Mouse (Mus musculus) macrophage (primary cell): Measurements from ENCODE around the gene Tmem144. TPM values are rescaled to one million over a fixed set of nuclear protein-coding genes. Genes with fewer than 3 reads are reported as not detected.
"Not testable (repeated sequence)": the region's sequence is repeated elsewhere in the genome, so short reads cannot be mapped to it uniquely, and the experiment has no call there.

Experiments used
- H3K27ac ChIP-seq: fragments of 350-480 bp; formaldehyde crosslinking; 2 replicates; pipeline ENCODE4 v1.9.0; 2021
- H3K36me3 ChIP-seq: fragments of 350-480 bp; formaldehyde crosslinking; 2 replicates; pipeline ENCODE4 v1.9.0; 2021; ENCODE audit errors: inconsistent target
- H3K4me3 ChIP-seq: fragments of 350-480 bp; formaldehyde crosslinking; 2 replicates; pipeline ENCODE4 v1.9.0; 2021; ENCODE audit errors: inconsistent target
- H3K79me2 ChIP-seq: fragments of 350-480 bp; formaldehyde crosslinking; 2 replicates; pipeline ENCODE4 v1.9.0; 2021; ENCODE audit errors: inconsistent target
- WGBS: methylation state at CpG from one replicate; pipeline ENCODE4 v1.1.7; 2026; ENCODE audit warnings: inconsistent platforms; ENCODE audit not compliant: missing documents; 5-methylcytosine and 5-hydroxymethylcytosine counted together
- polyA plus RNA-seq: library from polyadenylated mRNA; stranded (reverse); fragments of 250-400 nt; gene quantifications from 3 replicates; pipeline ENCODE4 v1.2.4, GENCODE M21; 2018; ENCODE audit warnings: inconsistent platforms

Gene Tmem144
- polyA plus RNA-seq, 1 experiment from 2014 or later = 15.2 TPM

DNA sequence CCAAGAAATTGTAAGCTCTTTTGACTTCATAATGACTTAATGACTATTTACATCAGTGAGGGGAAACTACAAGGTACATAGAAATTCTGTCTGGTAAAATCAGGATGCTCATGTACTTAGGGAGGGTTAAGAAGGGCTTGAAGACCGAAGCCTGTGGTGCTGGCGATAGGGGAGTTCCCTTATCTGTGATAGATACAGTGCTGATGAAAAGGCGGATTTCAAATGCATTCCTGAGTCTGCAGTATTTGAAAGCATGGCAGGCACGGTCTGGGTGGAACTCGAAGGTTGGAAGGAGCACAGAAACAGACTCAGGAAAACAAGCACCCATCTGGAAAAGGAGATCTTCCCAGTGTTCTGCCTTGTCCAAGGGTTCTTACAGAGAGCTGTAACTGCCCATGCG, 42.0 kb downstream of the Tmem144 start:
- 88% methylated on average over 5 of the region's 6 CpGs for WGBS
- Histone ChIP-seq H3K79me2 (no peaks in the 10 kb centered on the region), H3K4me3 (no peak overlapping the region), H3K36me3 (peaks cover 9% of the 10 kb centered on the region; the same call in 1 of the 2 replicates), H3K27ac (no peak overlapping the region)

DNA sequence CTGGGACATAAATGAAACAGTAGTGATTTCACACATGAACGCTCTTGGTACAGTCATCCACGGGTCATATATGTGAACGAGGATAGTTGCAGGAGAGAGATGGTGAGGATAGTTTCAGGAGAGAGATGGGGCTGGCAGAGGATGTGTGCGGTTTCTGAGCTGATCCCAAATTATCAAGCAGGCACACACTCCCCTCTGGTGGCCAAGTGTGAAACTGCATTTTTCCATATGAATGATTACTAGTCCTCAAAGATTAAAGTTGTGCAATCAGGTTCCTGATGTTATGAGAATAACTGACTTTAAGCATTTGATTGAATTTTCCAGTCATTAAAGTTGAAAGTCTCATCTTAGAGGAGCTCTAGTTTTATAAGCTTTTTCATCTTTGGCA, 43.4 kb downstream of the Tmem144 start:
- H3K79me2 ChIP-seq = no peaks in the 10 kb centered on the region
- H3K36me3 ChIP-seq = no peaks in the 10 kb centered on the region
- WGBS = 9% methylated on average over 4 of the region's 4 CpGs
- no peak overlapping the region for H3K27ac ChIP-seq
- H3K4me3 ChIP-seq = no peak overlapping the region

DNA sequence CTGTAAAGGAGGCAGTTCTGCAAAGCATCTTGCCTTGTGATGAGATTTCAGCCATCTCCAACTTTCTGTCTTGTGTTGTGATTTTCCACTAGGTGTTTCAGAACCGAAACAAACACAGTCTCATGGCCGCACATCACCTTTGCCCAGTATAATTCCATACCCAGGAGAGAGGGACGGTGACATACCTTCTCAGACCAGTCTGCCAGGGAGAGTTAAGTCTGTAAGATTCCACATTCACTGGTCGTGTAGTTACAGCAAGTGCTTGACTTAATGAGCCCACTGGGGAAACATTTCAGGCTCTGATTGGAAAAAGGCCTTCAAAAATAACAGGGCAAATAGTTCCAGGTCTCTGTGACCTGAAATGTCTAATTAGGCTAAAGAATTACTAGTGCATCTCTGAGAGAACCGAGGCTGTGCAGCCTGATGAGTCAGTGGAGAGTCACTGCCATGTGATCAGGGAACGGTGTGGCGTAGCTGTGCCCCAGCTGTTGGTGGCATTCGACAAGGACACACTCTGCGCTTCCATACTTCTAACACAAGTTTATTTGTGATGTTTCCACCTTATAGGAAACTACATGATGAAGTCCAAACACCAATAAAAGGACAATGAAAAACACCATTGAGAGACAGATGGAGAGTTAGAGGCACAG, 43.9 kb downstream of the Tmem144 start:
- WGBS = 73% methylated on average over 9 of the region's 9 CpGs
- no peaks in the 10 kb centered on the region for H3K79me2 ChIP-seq
- H3K4me3 ChIP-seq = no peak overlapping the region
- H3K27ac ChIP-seq = no peak overlapping the region
- no peaks in the 10 kb centered on the region for H3K36me3 ChIP-seq

- H3K79me2 ChIP-seq, H3K36me3 ChIP-seq, H3K27ac ChIP-seq, H3K4me3 ChIP-seq: not testable (repeated sequence)
- 93% methylated on average over 6 of the region's 7 CpGs for WGBS
Observed at GRCm38 (mm10) chr3:79800761-79801160, 51.8 kb downstream of the Tmem144 start.

- no peak overlapping the region for H3K4me3 ChIP-seq
- no peaks in the 10 kb centered on the region for H3K79me2 ChIP-seq
- 91% methylated on average over 6 of the region's 6 CpGs for WGBS
- no peaks in the 10 kb centered on the region for H3K36me3 ChIP-seq
- H3K27ac ChIP-seq = no peak overlapping the region
Observed at GRCm38 (mm10) chr3:79792307-79792706, 60.3 kb downstream of the Tmem144 start.

GRCm38 (mm10) chr3:79790324-79790723, 62.2 kb downstream of the Tmem144 start:
- H3K36me3 ChIP-seq = no peaks in the 10 kb centered on the region
- WGBS = 63% methylated on average over 3 of the region's 3 CpGs
- no peak overlapping the region for H3K4me3 ChIP-seq
- H3K27ac ChIP-seq = no peak overlapping the region
- no peaks in the 10 kb centered on the region for H3K79me2 ChIP-seq

- Histone ChIP-seq H3K27ac (no peak overlapping the region), H3K79me2 (no peaks in the 10 kb centered on the region), H3K4me3 (no peak overlapping the region), H3K36me3 (no peaks in the 10 kb centered on the region)
- 50% methylated on average over 4 of the region's 4 CpGs for WGBS
Observed at GRCm38 (mm10) chr3:79789554-79789953, 63.0 kb downstream of the Tmem144 start.

- Histone ChIP-seq H3K27ac (no peak overlapping the region), H3K4me3 (no peak overlapping the region), H3K79me2 (no peaks in the 10 kb centered on the region), H3K36me3 (no peaks in the 10 kb centered on the region)
- 12% methylated on average over 6 of the region's 6 CpGs for WGBS
Observed at GRCm38 (mm10) chr3:79788959-79789358, 63.6 kb downstream of the Tmem144 start.

DNA sequence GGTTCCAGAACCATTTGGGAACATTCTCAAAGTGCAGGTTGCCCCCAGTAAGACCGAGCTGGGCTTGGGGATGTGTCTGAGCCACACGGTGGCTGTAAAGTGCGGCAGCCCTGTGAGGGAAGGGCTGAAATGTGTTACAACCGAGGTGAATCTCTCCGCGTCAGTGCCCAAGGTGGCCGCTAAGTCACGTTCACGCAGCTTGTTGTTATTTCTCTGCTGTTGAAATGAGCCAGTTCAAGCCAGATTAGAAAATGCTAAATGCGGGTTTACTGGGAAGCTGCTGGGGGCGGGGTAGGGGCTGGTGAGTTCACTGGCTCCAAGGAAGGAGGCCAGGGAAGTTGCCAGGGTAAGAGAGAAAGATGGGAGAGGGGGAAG, 68.2 kb downstream of the Tmem144 start:
- WGBS = 15% methylated on average over 11 of the region's 11 CpGs
- Histone ChIP-seq H3K4me3 (no peak overlapping the region), H3K27ac (no peak overlapping the region), H3K79me2 (no peaks in the 10 kb centered on the region), H3K36me3 (no peaks in the 10 kb centered on the region)

GRCm38 (mm10) chr3:79783630-79784361, 68.8 kb downstream of the Tmem144 start:
- no peak overlapping the region for H3K27ac ChIP-seq
- 56% methylated on average over 10 of the region's 10 CpGs for WGBS
- H3K79me2 ChIP-seq = no peaks in the 10 kb centered on the region
- H3K36me3 ChIP-seq = no peaks in the 10 kb centered on the region
- no peak overlapping the region for H3K4me3 ChIP-seq

- no peak overlapping the region for H3K4me3 ChIP-seq
- H3K79me2 ChIP-seq = no peaks in the 10 kb centered on the region
- WGBS = 78% methylated on average over 2 of the region's 2 CpGs
- no peak overlapping the region for H3K27ac ChIP-seq
- no peaks in the 10 kb centered on the region for H3K36me3 ChIP-seq
Observed at GRCm38 (mm10) chr3:79772701-79773100, 79.9 kb downstream of the Tmem144 start.

Other genes with a start within 250 kb of the Tmem144 start
- gene 4930579G24Rik, start 223.7 kb downstream of the Tmem144 start, polyA plus RNA-seq = 1.6 to 5.4 TPM (median 1.9 TPM) in 3 replicates
- 26.5 to 47.0 TPM (median 31.6 TPM) in 3 replicates for gene Etfdh, start 223.3 kb downstream of the Tmem144 start, polyA plus RNA-seq
- gene Rxfp1, start 114.9 kb downstream of the Tmem144 start, polyA plus RNA-seq = not detected in 3 replicates
- gene Fam198b, start 31.8 kb upstream of the Tmem144 start, polyA plus RNA-seq = 16.9 to 30.2 TPM (median 26.1 TPM) in 3 replicates